Mouse (Mus musculus): ENCODE measurements around the gene Psma6. TPM values are rescaled to one million over a fixed set of nuclear protein-coding genes. Genes with fewer than 3 reads are reported as not detected.
A peak's percentile ranks its signal among the peaks of the same experiment; 100 is the strongest.

The Psma6 gene
- polyA plus RNA-seq, 1 experiment: 17.3 TPM

GRCm38 (mm10) chr12:55399128-55399677 is 15.2 kb downstream of the Psma6 start:
- peaks cover 2% of the 10 kb centered on the region for H3K36me3 ChIP-seq (ENCODE audit: control insufficient read depth, insufficient read depth, low read length)
- H3K27me3 ChIP-seq (ENCODE audit: control insufficient read depth, insufficient read depth, low read length): no peaks in the 10 kb centered on the region
- TF ChIP-seq POLR2A (IDR thresholded peaks at IDR 0.05; ENCODE audit: low read depth, low read length) (no peak), CTCF (IDR thresholded peaks at IDR 0.05; ENCODE audit: extremely low read depth, insufficient read length, insufficient replicate concordance, low read depth, low read length) (no peak; the same call in 1 of the 2 replicates)
- H3K4me3 ChIP-seq (ENCODE audit: low read depth, low read length): peak overlapping the region; percentile 91
- peaks cover 11% of the 10 kb centered on the region; the same call in 1 of the 2 replicates for H3K4me1 ChIP-seq (ENCODE audit: control insufficient read depth, insufficient read depth, insufficient read length, low read length)
- WGBS: under 1% methylated on average over 20 of the region's 20 CpGs
- H3K27ac ChIP-seq (ENCODE audit: insufficient read depth, low read depth, low read length): peak overlapping the region; percentile 39

GRCm38 (mm10) chr12:55407888-55408287 is 23.9 kb downstream of the Psma6 start:
- no peak for TF ChIP-seq POLR2A (IDR thresholded peaks at IDR 0.05; ENCODE audit: low read depth, low read length)
- TF ChIP-seq CTCF (IDR thresholded peaks at IDR 0.05; ENCODE audit: extremely low read depth, insufficient read length, insufficient replicate concordance, low read depth, low read length): no peak
- H3K27ac ChIP-seq (ENCODE audit: insufficient read depth, low read depth, low read length): no peak overlapping the region
- H3K36me3 ChIP-seq (ENCODE audit: control insufficient read depth, insufficient read depth, low read length): peaks cover 36% of the 10 kb centered on the region
- H3K4me1 ChIP-seq (ENCODE audit: control insufficient read depth, insufficient read depth, insufficient read length, low read length): no peaks in the 10 kb centered on the region
- H3K4me3 ChIP-seq (ENCODE audit: low read depth, low read length): no peak overlapping the region
- whole genome bisulfite sequencing: 77% methylated on average over 5 of the region's 5 CpGs
- no peaks in the 10 kb centered on the region for H3K27me3 ChIP-seq (ENCODE audit: control insufficient read depth, insufficient read depth, low read length)

GRCm38 (mm10) chr12:55415255-55415654 is 31.2 kb downstream of the Psma6 start:
- Histone ChIP-seq H3K4me3 (ENCODE audit: low read depth, low read length) (no peak overlapping the region), H3K27ac (ENCODE audit: insufficient read depth, low read depth, low read length) (no peak overlapping the region), H3K36me3 (ENCODE audit: control insufficient read depth, insufficient read depth, low read length) (peaks cover 61% of the 10 kb centered on the region), H3K4me1 (ENCODE audit: control insufficient read depth, insufficient read depth, insufficient read length, low read length) (peaks cover 3% of the 10 kb centered on the region; the same call in 1 of the 2 replicates), H3K27me3 (ENCODE audit: control insufficient read depth, insufficient read depth, low read length) (no peaks in the 10 kb centered on the region)
- 86% methylated on average over 5 of the region's 5 CpGs for WGBS
- no peak for TF ChIP-seq POLR2A (IDR thresholded peaks at IDR 0.05; ENCODE audit: low read depth, low read length)
- no peak for TF ChIP-seq CTCF (IDR thresholded peaks at IDR 0.05; ENCODE audit: extremely low read depth, insufficient read length, insufficient replicate concordance, low read depth, low read length)

GRCm38 (mm10) chr12:55415762-55416161 is 31.7 kb downstream of the Psma6 start:
- Histone ChIP-seq H3K27me3 (ENCODE audit: control insufficient read depth, insufficient read depth, low read length) (no peaks in the 10 kb centered on the region), H3K4me1 (ENCODE audit: control insufficient read depth, insufficient read depth, insufficient read length, low read length) (peaks cover 3% of the 10 kb centered on the region; the same call in 1 of the 2 replicates), H3K4me3 (ENCODE audit: low read depth, low read length) (no peak overlapping the region), H3K27ac (ENCODE audit: insufficient read depth, low read depth, low read length) (no peak overlapping the region), H3K36me3 (ENCODE audit: control insufficient read depth, insufficient read depth, low read length) (peaks cover 63% of the 10 kb centered on the region)
- TF ChIP-seq POLR2A (IDR thresholded peaks at IDR 0.05; ENCODE audit: low read depth, low read length): no peak
- no peak for TF ChIP-seq CTCF (IDR thresholded peaks at IDR 0.05; ENCODE audit: extremely low read depth, insufficient read length, insufficient replicate concordance, low read depth, low read length)
- 9% methylated on average over 1 of the region's 1 CpGs for WGBS

- Histone ChIP-seq H3K4me3 (ENCODE audit: low read depth, low read length) (no peak overlapping the region), H3K36me3 (ENCODE audit: control insufficient read depth, insufficient read depth, low read length) (peaks cover 37% of the 10 kb centered on the region), H3K4me1 (ENCODE audit: control insufficient read depth, insufficient read depth, insufficient read length, low read length) (peaks cover 3% of the 10 kb centered on the region; the same call in 1 of the 2 replicates), H3K27me3 (ENCODE audit: control insufficient read depth, insufficient read depth, low read length) (no peaks in the 10 kb centered on the region), H3K27ac (ENCODE audit: insufficient read depth, low read depth, low read length) (no peak overlapping the region)
- 95% methylated on average over 24 of the region's 24 CpGs for WGBS
- TF ChIP-seq CTCF (IDR thresholded peaks at IDR 0.05; ENCODE audit: extremely low read depth, insufficient read length, insufficient replicate concordance, low read depth, low read length) (no peak), POLR2A (IDR thresholded peaks at IDR 0.05; ENCODE audit: low read depth, low read length) (no peak)
Measured at GRCm38 (mm10) chr12:55420220-55420619, 36.2 kb downstream of the Psma6 start.

- H3K4me1 ChIP-seq (ENCODE audit: control insufficient read depth, insufficient read depth, insufficient read length, low read length): no peaks in the 10 kb centered on the region; the same call in 1 of the 2 replicates
- H3K36me3 ChIP-seq (ENCODE audit: control insufficient read depth, insufficient read depth, low read length): peaks cover 27% of the 10 kb centered on the region
- no peak for TF ChIP-seq CTCF (IDR thresholded peaks at IDR 0.05; ENCODE audit: extremely low read depth, insufficient read length, insufficient replicate concordance, low read depth, low read length)
- no peak overlapping the region for H3K4me3 ChIP-seq (ENCODE audit: low read depth, low read length)
- 29% methylated on average over 3 of the region's 3 CpGs for WGBS
- no peaks in the 10 kb centered on the region for H3K27me3 ChIP-seq (ENCODE audit: control insufficient read depth, insufficient read depth, low read length)
- H3K27ac ChIP-seq (ENCODE audit: insufficient read depth, low read depth, low read length): no peak overlapping the region
Measured at GRCm38 (mm10) chr12:55422057-55422456, 38.0 kb downstream of the Psma6 start.

- Histone ChIP-seq H3K36me3 (ENCODE audit: control insufficient read depth, insufficient read depth, low read length) (no peaks in the 10 kb centered on the region), H3K27ac (ENCODE audit: insufficient read depth, low read depth, low read length) (no peak overlapping the region), H3K4me1 (ENCODE audit: control insufficient read depth, insufficient read depth, insufficient read length, low read length) (no peaks in the 10 kb centered on the region; the same call in 1 of the 2 replicates), H3K27me3 (ENCODE audit: control insufficient read depth, insufficient read depth, low read length) (no peaks in the 10 kb centered on the region), H3K4me3 (ENCODE audit: low read depth, low read length) (no peak overlapping the region)
- TF ChIP-seq CTCF (IDR thresholded peaks at IDR 0.05; ENCODE audit: extremely low read depth, insufficient read length, insufficient replicate concordance, low read depth, low read length): no peak
- no peak for TF ChIP-seq POLR2A (IDR thresholded peaks at IDR 0.05; ENCODE audit: low read depth, low read length)
- WGBS: 95% methylated on average over 7 of the region's 7 CpGs
Measured at GRCm38 (mm10) chr12:55426300-55426699, 42.3 kb downstream of the Psma6 start.

All from small intestine, adult 2 months (tissue).